Comparison of ENCODE assay signal across 10 mouse cellular contexts in genomic region chr3:122130771-122131170, GRCm38 (mm10).
DNase-seq lines count a peak whose midpoint lies in the region; ATAC-seq and TF ChIP-seq lines count a peak whose summit lies in the region.
"Had no signal": no experiment of that assay in that cellular context is flagged by ENCODE, and none has a peak within 500 bp of the region (broad histone marks: within the 10 kb centered on the region; RNA-seq: fewer than 3 reads in every experiment).

No protein-coding gene starts in this region.

- H3K27me3 ChIP-seq in heart, embryonic 13.5 days (replicated peaks): no peaks in the 10 kb centered on the region; the same call in 1 of the 2 replicates
- H3K27me3 ChIP-seq in limb, embryonic 14.5 days (ENCODE audit: control insufficient read depth, insufficient read depth, low read length): no peaks in the 10 kb centered on the region
- H3K27me3 ChIP-seq in stomach, postnatal 0 days (ENCODE audit: control insufficient read depth, insufficient read depth, low read length): no peaks in the 10 kb centered on the region
- no peaks in the 10 kb centered on the region for H3K27me3 ChIP-seq in midbrain, embryonic 11.5 days (ENCODE audit: control insufficient read depth, insufficient read depth, low read length)

- H3K4me3 ChIP-seq in heart, embryonic 13.5 days: no peak overlapping the region
- H3K4me3 ChIP-seq in limb, embryonic 14.5 days (replicated peaks; ENCODE audit: low read length): no peak overlapping the region
- no peak overlapping the region for H3K4me3 ChIP-seq in stomach, postnatal 0 days (ENCODE audit: low read depth, low read length)
- no peak overlapping the region for H3K4me3 ChIP-seq in midbrain, embryonic 11.5 days (ENCODE audit: low read depth, low read length)

- ATAC-seq in heart, embryonic 13.5 days (ENCODE audit: extremely low read depth, insufficient number of reproducible peaks, low FRiP score, low TSS enrichment): peak; percentile 63; the same call in 1 of the 2 replicates
- ATAC-seq in limb, embryonic 14.5 days (ENCODE audit: low FRiP score, low read depth): peak; percentile 47
- ATAC-seq in stomach, postnatal 0 days (ENCODE audit: low FRiP score, low TSS enrichment): peak; percentile 85
- ATAC-seq in midbrain, embryonic 11.5 days (ENCODE audit: low FRiP score): no peak

- no peaks in the 10 kb centered on the region for H3K9me3 ChIP-seq in heart, embryonic 13.5 days
- no peaks in the 10 kb centered on the region for H3K9me3 ChIP-seq in limb, embryonic 14.5 days (ENCODE audit: control insufficient read depth, low read length)
- H3K9me3 ChIP-seq in stomach, postnatal 0 days (ENCODE audit: control insufficient read depth, low read length): no peaks in the 10 kb centered on the region
- no peaks in the 10 kb centered on the region for H3K9me3 ChIP-seq in midbrain, embryonic 11.5 days (ENCODE audit: control insufficient read depth, low read length)

- H3K36me3 ChIP-seq in heart, embryonic 13.5 days: no peaks in the 10 kb centered on the region
- no peaks in the 10 kb centered on the region for H3K36me3 ChIP-seq in limb, embryonic 14.5 days (ENCODE audit: control insufficient read depth, insufficient read depth, low read length)
- H3K36me3 ChIP-seq in stomach, postnatal 0 days (ENCODE audit: control insufficient read depth, insufficient read depth, low read length): no peaks in the 10 kb centered on the region
- H3K36me3 ChIP-seq in midbrain, embryonic 11.5 days (ENCODE audit: control insufficient read depth, insufficient read depth, low read length): no peaks in the 10 kb centered on the region

- no peak for TF ChIP-seq POLR2A in limb, embryonic 14.5 days (IDR thresholded peaks at IDR 0.05; ENCODE audit: borderline replicate concordance, extremely low read depth, insufficient read depth, insufficient read length)

- no peak for TF ChIP-seq CTCF in stomach, postnatal 0 days (IDR thresholded peaks at IDR 0.05; ENCODE audit: low read depth)

- WGBS in heart, embryonic 13.5 days: 10% methylated on average over 4 of the region's 4 CpGs
- WGBS in limb, embryonic 14.5 days: 36% methylated on average over 4 of the region's 4 CpGs
- WGBS in stomach, postnatal 0 days: 34% methylated on average over 4 of the region's 4 CpGs
- WGBS in midbrain, embryonic 11.5 days: 57% methylated on average over 4 of the region's 4 CpGs

- H3K4me1 ChIP-seq in heart, embryonic 13.5 days: peaks cover 74% of the 10 kb centered on the region
- H3K4me1 ChIP-seq in limb, embryonic 14.5 days (ENCODE audit: control insufficient read depth, insufficient read depth, low read length): 0 out of 2 replicates have a peak, but pooled peaks cover 2% of the 10 kb centered on the region
- H3K4me1 ChIP-seq in stomach, postnatal 0 days (replicated peaks; ENCODE audit: control insufficient read depth, insufficient read depth): no peaks in the 10 kb centered on the region
- no peaks in the 10 kb centered on the region for H3K4me1 ChIP-seq in midbrain, embryonic 11.5 days (ENCODE audit: control insufficient read depth, insufficient read depth, low read length)

- DNase-seq in ovary, postnatal 36 days (ENCODE audit: low spot score): peak; percentile 42
- no peak for DNase-seq in ovary, postnatal 14 days (ENCODE audit: low spot score)
- peak; percentile 33 for DNase-seq in limb, embryonic 14.5 days (ENCODE audit: low spot score)
- peak; percentile 31 for DNase-seq in stomach, postnatal 0 days (ENCODE audit: low spot score)
- no peak for DNase-seq in left cerebral cortex, adult 9 months (ENCODE audit: low spot score in 2 of 2)
- no peak for DNase-seq in embryo, embryonic 10.5 days (ENCODE audit: low spot score)
- DNase-seq in midbrain, embryonic 11.5 days (ENCODE audit: low spot score, missing footprints): no peak
- DNase-seq: embryo, embryonic 11 days; layer of hippocampus, adult 9-11 months had no signal

- no peak for TF ChIP-seq EP300 in stomach, postnatal 0 days (optimal IDR thresholded peaks at IDR 0.05)

- H3K27ac ChIP-seq in heart, embryonic 13.5 days (replicated peaks): peak overlapping the region; percentile 92
- no peak overlapping the region for H3K27ac ChIP-seq in limb, embryonic 14.5 days (replicated peaks; ENCODE audit: low read depth, low read length)
- H3K27ac ChIP-seq in stomach, postnatal 0 days (replicated peaks): 0 out of 2 replicates have a peak overlapping the region, but pooled peaks have one; percentile 31
- H3K27ac ChIP-seq in midbrain, embryonic 11.5 days (ENCODE audit: low read depth, low read length): no peak overlapping the region

- no peak overlapping the region for H3K9ac ChIP-seq in heart, embryonic 13.5 days
- no peak overlapping the region for H3K9ac ChIP-seq in limb, embryonic 14.5 days (ENCODE audit: low read depth, low read length, severe bottlenecking)
- no peak overlapping the region for H3K9ac ChIP-seq in stomach, postnatal 0 days (ENCODE audit: low read length)
- H3K9ac ChIP-seq in midbrain, embryonic 11.5 days (ENCODE audit: low read length): no peak overlapping the region

- H3K4me2 ChIP-seq in heart, embryonic 13.5 days: no peak overlapping the region
- no peak overlapping the region for H3K4me2 ChIP-seq in limb, embryonic 14.5 days (replicated peaks; ENCODE audit: low read depth, low read length, severe bottlenecking)
- H3K4me2 ChIP-seq in stomach, postnatal 0 days (replicated peaks; ENCODE audit: low read depth): no peak overlapping the region
- H3K4me2 ChIP-seq in midbrain, embryonic 11.5 days: no peak overlapping the region

Comparison
In these comparisons a context has a peak if more than half of its experiments do, and no peak if none do; other contexts are left out.
1. DNase-seq: peak in ovary, postnatal 36 days (single experiment), limb, embryonic 14.5 days (single experiment) and stomach, postnatal 0 days (single experiment); none in ovary, postnatal 14 days (single experiment), left cerebral cortex, adult 9 months (0 of 2), embryo, embryonic 10.5 days (single experiment) and midbrain, embryonic 11.5 days (single experiment).
2. H3K27ac ChIP-seq: peak in heart, embryonic 13.5 days (single experiment) and stomach, postnatal 0 days (single experiment); none in limb, embryonic 14.5 days (single experiment) and midbrain, embryonic 11.5 days (single experiment).